Mouse (Mus musculus) spleen, adult 12 weeks (tissue): ENCODE measurements around the gene Mypop.
A peak's percentile ranks its signal among the peaks of the same experiment; 100 is the strongest.

Experiments used
- DNase-seq: peaks from one replicate; pipeline ENCODE4 v3.0.0; 2022; ENCODE audit warnings: low spot score

The Mypop gene

GRCm38 (mm10) chr7:19021048-19021447 lies 30.0 kb downstream of the Mypop start:
- DNase-seq = no peak

DNA sequence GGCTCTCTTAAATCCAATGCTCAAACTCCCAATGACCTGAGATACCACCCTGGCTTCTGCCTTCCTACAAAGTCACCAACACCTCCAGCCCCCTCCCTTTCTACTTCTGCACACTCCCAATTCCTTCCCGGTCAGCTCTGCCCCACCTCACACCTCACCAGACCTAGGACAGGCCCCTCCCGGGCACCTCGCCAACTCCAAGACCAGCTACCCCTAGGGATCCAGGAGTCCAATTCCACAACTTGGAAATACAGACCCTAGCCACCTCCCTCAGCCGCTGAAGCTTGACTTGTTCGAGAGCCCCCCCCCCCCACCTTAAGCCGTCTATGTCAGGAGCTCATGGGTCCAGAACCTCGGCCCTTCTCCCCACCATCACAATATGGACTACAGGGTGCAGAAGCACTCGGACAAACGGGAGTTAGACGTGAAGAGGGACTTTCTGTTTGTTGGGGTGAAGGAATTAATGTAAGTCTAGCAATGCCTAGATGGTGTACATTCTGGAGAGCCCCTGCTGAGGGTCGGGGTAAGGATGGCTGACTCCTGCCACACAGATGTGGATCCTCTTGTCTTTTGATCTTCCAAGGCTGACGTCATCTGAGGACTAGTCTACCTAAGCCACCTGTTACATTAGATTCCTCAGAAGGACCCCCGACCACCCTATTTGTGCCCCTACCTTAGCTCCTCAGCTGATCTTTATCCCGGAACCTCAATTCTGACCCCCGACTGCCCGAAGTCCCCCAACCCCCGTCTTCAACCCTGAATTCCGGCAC lies 31.3 kb downstream of the Mypop start:
- no peak for DNase-seq

- DNase-seq = peak; percentile 17
These were observed 32.3 kb downstream of the Mypop start, which contains the start of gene Foxa3 for GRCm38 (mm10) chr7:19023357-19023814. Gene Foxa3, minus strand, starts transcription at chr7:19023538.

DNA sequence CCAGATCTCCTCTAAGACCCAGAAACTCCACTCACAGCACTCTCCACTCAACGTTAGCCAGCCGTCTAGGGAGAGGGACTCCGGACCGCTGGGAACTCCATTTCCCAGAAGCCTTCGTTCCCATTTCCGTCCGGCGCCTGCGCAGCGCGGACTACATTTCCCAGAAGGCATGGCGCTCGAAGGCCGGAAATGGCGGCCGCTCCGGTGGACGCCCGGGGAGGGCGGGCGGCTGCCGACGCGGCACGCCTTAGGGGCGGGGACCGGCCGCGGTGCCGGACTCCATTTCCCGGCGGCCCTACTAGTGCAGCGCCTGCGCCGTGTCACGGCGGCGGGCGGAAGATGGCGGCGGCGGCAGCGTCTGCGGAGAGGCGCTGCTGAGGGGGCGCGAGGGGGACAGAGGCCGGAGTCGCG lies 33.1 kb downstream of the Mypop start, which contains the start of gene Sympk:
TSS of gene Sympk (plus strand) at position 282 of the 411 bp plus-strand sequence.
- peak; percentile 93 for DNase-seq

DNA sequence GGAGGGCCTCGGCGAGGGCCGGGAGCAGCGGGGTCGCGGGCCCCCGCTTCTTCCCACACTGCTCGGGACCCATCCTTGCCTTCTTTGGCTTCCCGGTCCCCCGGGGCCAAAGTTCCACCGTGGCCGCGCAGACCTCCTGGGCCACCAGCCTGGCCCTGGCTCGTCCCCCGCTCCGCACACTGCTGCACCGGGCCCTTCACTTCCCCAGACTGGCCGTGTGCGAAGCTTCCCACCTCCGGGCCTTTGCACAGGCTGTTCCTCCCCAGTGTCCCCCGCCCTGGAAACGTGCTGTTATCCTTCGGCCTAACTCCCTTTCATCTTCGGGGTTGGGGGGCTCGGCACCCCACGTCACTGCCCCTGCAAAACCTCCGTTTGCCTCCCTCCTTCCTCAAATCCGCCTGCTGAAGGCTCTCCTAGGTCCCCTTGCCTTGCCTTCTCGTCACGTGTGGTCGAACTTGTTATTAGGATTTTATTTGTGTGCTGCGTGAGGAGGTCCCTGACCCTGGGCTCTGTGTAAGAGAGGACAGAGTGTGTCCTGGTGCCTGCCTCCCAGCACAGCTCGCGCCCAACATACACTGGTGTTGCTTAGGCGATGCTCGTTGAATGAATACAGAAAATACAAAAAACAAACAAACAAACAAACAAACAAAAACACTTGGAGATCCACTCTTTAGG lies 33.7 kb downstream of the Mypop start:
- DNase-seq = peak; percentile 21

DNA sequence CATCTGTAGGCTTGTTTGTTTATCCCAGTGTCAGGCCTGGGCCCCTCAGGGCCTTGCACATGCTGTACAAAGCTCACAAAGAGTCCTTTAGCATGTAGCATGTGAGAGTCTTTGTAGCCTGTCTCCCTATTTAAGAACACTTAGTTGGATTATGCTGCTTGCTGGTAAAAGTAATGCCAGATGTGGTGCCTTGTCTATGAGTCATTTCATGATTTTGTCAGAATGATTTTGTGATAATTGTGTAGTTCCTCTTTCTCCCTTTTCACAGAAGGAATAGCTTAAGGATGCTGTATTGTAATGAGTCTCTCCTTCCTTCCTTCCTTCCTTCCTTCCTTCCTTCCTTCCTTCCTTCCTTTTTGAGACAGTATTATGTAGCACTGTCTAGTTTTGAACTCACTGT lies 37.0 kb downstream of the Mypop start:
- DNase-seq = no peak

- no peak for DNase-seq
These were observed 38.1 kb downstream of the Mypop start for GRCm38 (mm10) chr7:19029084-19029653.

GRCm38 (mm10) chr7:19031641-19032040 lies 40.6 kb downstream of the Mypop start:
- DNase-seq = no peak

DNA sequence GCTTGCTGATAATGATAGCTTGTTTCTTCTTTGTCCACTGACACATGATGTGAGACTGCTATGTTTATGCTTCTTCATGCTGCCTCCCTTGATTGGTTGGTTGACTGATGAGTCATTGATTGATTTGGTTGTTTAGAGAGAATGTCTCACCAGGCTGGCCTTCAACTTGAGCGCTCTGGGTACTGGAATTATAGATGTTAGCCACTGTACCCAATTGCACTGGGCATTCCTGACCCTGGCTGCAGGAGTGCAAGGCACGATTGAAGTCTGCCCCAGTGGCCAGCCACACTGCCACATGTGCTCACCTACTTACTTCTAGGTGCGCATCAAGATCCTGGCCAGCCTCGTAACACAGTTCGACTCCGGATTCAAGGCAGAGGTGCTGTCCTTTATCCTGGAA lies 53.6 kb downstream of the Mypop start:
- DNase-seq = no peak

DNA sequence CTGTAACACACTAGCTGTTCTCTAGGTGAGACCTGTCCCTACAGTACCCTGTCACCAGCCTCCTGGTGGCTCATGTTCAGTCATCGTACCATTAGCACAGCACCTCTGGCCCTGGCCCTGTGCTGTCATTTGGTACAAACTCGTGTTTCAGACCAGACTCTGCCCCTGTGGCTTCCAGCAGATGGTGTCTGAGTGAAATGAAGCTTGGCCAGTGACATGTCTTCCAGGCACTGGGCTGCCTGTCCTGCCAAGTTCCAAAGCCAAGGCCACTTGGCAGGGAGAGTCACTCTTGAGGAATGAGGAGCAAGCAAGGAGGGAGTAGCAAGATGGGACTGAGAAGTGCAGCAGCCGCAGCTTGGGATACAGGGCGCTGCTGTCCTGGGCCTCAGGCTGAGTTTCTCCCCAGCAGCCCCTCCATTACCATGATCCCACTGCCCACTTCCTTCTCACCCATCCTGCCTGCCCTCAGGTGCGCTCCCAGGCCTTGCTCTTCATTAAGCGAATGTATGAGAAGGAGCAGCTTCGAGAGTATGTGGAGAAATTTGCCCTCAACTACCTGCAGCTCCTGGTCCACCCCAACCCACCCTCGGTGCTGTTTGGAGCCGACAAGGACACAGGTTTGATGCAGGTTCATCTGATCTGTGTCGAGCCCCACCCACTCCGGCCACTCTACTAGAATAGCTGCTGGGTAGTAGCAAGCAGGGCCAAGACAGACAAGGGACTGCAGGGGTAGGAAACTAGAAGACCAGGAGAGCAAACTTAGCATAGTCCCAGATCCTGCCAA lies 55.4 kb downstream of the Mypop start:
- DNase-seq = no peak

DNA sequence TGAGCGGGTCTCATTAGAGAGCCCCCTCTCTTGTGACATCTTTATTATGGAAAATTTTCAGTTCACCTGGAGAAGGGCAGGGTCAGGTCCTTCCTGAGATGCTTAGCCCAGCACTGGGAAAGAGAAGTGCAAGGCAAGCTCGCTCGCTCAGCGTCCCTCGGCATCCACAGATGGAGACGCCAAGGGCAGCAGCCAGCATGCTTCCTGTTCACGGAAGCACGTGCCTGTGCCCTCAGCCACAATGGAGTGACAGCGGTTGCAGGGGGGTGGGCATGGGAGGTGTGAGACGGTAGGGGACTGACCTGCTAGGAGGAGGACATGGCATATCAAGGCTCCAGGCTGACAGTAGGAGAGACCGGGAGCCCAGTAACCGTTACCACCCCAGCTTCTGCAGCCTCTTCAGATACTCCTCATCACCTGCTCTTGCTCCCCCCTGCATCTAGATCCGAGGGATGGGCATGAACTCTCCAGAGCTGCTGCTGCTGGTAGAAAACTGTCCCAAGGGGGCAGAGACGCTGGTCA lies 57.0 kb downstream of the Mypop start:
- DNase-seq = no peak

DNA sequence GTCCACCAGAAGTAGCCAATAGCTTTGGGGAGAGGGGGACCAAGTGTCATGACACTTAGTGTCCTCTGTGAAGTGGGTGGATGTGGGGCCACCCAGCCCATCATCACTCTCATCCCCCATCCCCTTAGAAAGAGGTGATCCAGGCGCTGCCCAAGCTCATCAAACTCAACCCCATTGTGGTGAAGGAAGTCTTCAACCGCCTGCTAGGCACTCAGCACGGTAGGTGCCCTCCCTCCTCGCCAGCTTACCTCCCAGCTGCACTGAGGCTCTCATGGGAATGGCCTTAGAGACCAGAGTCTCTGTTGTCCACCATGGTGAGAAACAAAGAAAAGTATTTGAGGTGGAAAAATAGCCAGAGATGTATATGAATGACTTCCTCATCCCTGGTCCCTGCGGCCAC lies 58.2 kb downstream of the Mypop start:
- no peak for DNase-seq

GRCm38 (mm10) chr7:19050172-19050571 lies 59.1 kb downstream of the Mypop start:
- DNase-seq = no peak

- no peak for DNase-seq
These were observed 60.1 kb downstream of the Mypop start for GRCm38 (mm10) chr7:19051161-19051560.
